Mouse (Mus musculus) forebrain, postnatal 0 days (tissue): ENCODE measurements around the gene Zfp280b. TPM values are rescaled to one million over a fixed set of nuclear protein-coding genes. Genes with fewer than 3 reads are reported as not detected.

Experiments
- ATAC-seq: fragments of 200-750 bp; cut with Nextera tagmentation; 2 replicates; pipeline ENCODE4 v1.8.0; 2017; ENCODE audit warnings: mild to moderate bottlenecking, moderate library complexity
- DNase-seq: peaks from one replicate; pipeline ENCODE4 v3.0.0-alpha.2; 2015
- H3K27ac ChIP-seq: fragments of 300-500 bp; sonication (generic); 2 replicates; pipeline ENCODE4 v1.5.1; 2014; ENCODE audit warnings: low read depth, mild to moderate bottlenecking, antibody characterized with exemption, low read length, moderate library complexity, mixed read lengths
- H3K27me3 ChIP-seq: fragments of 300-500 bp; sonication (generic); 2 replicates; pipeline ENCODE4 v1.6.1; 2014; ENCODE audit warnings: mild to moderate bottlenecking, low read length, mixed read lengths; ENCODE audit not compliant: insufficient read depth
- H3K36me3 ChIP-seq: fragments of 300-500 bp; sonication (generic); 2 replicates; pipeline ENCODE4 v1.6.1; 2014; ENCODE audit warnings: mild to moderate bottlenecking, moderate library complexity; ENCODE audit not compliant: insufficient read depth
- H3K4me1 ChIP-seq: fragments of 300-500 bp; sonication (generic); 2 replicates; pipeline ENCODE4 v1.6.1; 2014; ENCODE audit warnings: antibody characterized with exemption; ENCODE audit not compliant: insufficient read depth
- H3K4me2 ChIP-seq: fragments of 300-500 bp; sonication (generic); 2 replicates; pipeline ENCODE4 v1.6.1; 2014; ENCODE audit warnings: low read depth, mild to moderate bottlenecking, moderate library complexity
- H3K4me3 ChIP-seq: fragments of 300-500 bp; sonication (generic); 2 replicates; pipeline ENCODE4 v1.5.1; 2014; ENCODE audit warnings: low read depth, low read length, mixed read lengths
- H3K9ac ChIP-seq: fragments of 300-500 bp; sonication (generic); 2 replicates; pipeline ENCODE4 v1.6.1; 2014; ENCODE audit warnings: mild to moderate bottlenecking
- H3K9me3 ChIP-seq: fragments of 300-500 bp; sonication (generic); 2 replicates; pipeline ENCODE4 v1.6.1; 2016; ENCODE audit warnings: low read length
- CTCF ChIP-seq: sonication (generic); IDR thresholded peaks from 2 replicates; pipeline ENCODE4 v1.5.1; 2016; ENCODE audit warnings: antibody characterized with exemption, control low read depth, low read depth
- WGBS: fragments of 180-500 bp; shearing (Covaris S2); extraction: QIAGEN DNeasy Blood & Tissue Kit; methylation state at CpG from one replicate; pipeline ENCODE4 v1.1.7; 2014; 5-methylcytosine and 5-hydroxymethylcytosine counted together
- polyA plus RNA-seq: library from polyadenylated mRNA; unstranded; fragments of >200 nt; fragmentation: Nextera tagmentation; extraction: Ambion mirVana; gene quantifications from 2 replicates; pipeline ENCODE4 v1.2.1, GENCODE M21; 2015
- total RNA-seq: library from RNA; depleted of rRNA; stranded (reverse); fragments of >200 nt; gene quantifications from 2 replicates; pipeline ENCODE4 v1.2.3, GENCODE M21; 2014

The Zfp280b gene
- total and polyA plus RNA-seq, 2 experiments from 2014 or later = 7.9 to 9.0 TPM

DNA sequence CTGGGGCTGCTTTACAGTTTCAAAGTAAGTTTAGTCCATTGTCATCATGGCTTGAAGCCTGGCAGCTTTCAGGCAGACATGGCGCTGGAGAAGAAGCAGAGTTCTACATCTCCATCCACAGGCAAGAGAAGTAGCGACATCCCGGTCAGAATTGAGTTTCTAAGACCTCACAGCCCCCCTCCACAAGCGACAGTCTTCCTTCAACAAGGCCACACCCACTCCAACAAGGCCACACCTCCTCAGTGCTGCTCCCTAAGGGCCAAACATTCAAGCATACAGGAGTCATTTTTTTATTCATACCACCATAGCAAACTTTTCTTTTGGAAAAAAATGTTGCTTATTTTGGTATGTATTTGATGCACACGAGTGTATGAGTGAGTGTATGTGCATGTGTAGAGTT lies 2.0 kb upstream of the Zfp280b start:
- no peak overlapping the region for H3K4me3 ChIP-seq
- no peaks in the 10 kb centered on the region for H3K27me3 ChIP-seq
- no peaks in the 10 kb centered on the region for H3K9me3 ChIP-seq
- no peak overlapping the region for H3K4me2 ChIP-seq
- ATAC-seq (no peak), DNase-seq (no peak)
- no peak overlapping the region for H3K27ac ChIP-seq
- 57% methylated on average over 5 of the region's 5 CpGs for WGBS
- H3K36me3 ChIP-seq = no peaks in the 10 kb centered on the region
- H3K9ac ChIP-seq = no peak overlapping the region
- no peak for TF ChIP-seq CTCF
- peaks cover 8% of the 10 kb centered on the region; the same call in 1 of the 2 replicates for H3K4me1 ChIP-seq

GRCm38 (mm10) chr10:76031511-76032401 lies 694 bp upstream of the Zfp280b start:
- WGBS = 47% methylated on average over 14 of the region's 14 CpGs
- Histone ChIP-seq H3K4me2 (peak overlapping the region; percentile 82), H3K4me3 (peak overlapping the region; percentile 69), H3K9ac (peak overlapping the region; percentile 91), H3K4me1 (peaks cover 8% of the 10 kb centered on the region; the same call in 1 of the 2 replicates), H3K27me3 (no peaks in the 10 kb centered on the region), H3K36me3 (0 out of 2 replicates have a peak, but pooled peaks cover under 1% of the 10 kb centered on the region), H3K27ac (peak overlapping the region; percentile 55), H3K9me3 (no peaks in the 10 kb centered on the region)
- ATAC-seq (peak; percentile 71), DNase-seq (no peak)
- TF ChIP-seq CTCF = no peak

DNA sequence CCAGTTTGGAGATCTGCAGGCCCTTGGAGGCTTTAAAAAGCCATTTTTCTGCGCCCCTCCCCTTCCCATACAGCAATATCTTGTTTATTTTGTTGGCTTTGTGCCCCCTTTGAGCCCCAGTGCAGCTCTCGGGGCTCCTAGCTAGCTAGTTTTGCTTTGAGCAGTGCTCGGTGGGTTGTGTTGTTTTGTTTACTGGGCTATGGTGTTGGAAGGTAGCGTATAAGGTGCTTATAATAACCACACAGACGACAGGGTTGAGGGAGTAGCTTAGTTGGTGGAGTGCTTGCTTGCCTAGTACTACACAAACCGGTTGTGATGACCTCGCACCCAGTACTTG lies 637 bp downstream of the Zfp280b start:
- Histone ChIP-seq H3K9ac (peak overlapping the region; percentile 91), H3K4me2 (peak overlapping the region; percentile 82), H3K36me3 (peaks cover 9% of the 10 kb centered on the region), H3K4me1 (peaks cover 8% of the 10 kb centered on the region; the same call in 1 of the 2 replicates), H3K9me3 (no peaks in the 10 kb centered on the region), H3K27me3 (no peaks in the 10 kb centered on the region), H3K27ac (peak overlapping the region; percentile 73; the same call in 1 of the 2 replicates), H3K4me3 (peak overlapping the region; percentile 69)
- ATAC-seq (no peak), DNase-seq (no peak)
- 20% methylated on average over 7 of the region's 7 CpGs for WGBS
- TF ChIP-seq CTCF = no peak

DNA sequence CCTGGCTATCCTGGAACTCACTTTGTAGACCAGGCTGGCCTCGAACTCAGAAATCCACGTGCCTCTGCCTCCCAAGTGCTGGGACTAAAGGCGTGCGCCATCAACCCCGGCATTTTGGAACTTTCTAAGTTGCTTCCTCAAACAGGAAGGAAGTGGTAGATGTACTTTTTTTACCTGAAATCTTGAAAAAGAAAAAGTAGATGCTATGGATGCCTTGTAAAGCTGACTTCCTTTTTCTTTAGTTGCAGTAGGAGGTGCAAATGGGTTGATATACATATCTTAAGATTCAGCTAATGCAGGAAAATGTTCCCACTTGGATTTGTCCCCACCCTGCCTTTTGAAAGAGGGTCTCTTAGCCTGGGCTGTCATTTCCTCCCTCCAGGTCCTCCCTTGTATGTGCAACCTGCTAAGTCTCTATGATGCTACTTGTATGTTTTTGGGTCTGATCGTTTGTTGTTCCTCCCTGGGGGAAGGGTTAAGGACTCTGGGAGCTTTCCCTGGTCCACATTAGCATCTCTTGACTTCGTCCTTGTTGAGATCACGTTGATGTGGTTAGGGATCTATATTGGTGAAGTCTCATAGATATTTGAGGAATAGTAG lies 1.7 kb downstream of the Zfp280b start:
- Histone ChIP-seq H3K36me3 (peaks cover 19% of the 10 kb centered on the region), H3K27me3 (no peaks in the 10 kb centered on the region), H3K4me2 (no peak overlapping the region), H3K9me3 (no peaks in the 10 kb centered on the region), H3K4me1 (peaks cover 8% of the 10 kb centered on the region; the same call in 1 of the 2 replicates), H3K9ac (no peak overlapping the region), H3K27ac (no peak overlapping the region), H3K4me3 (no peak overlapping the region)
- no peak for DNase-seq
- ATAC-seq = no peak
- TF ChIP-seq CTCF = no peak
- WGBS = 96% methylated on average over 8 of the region's 8 CpGs

- H3K36me3 ChIP-seq = peaks cover 31% of the 10 kb centered on the region
- no peak for DNase-seq
- no peak overlapping the region for H3K9ac ChIP-seq
- TF ChIP-seq CTCF = no peak
- no peaks in the 10 kb centered on the region for H3K27me3 ChIP-seq
- no peak overlapping the region for H3K4me2 ChIP-seq
- peaks cover 8% of the 10 kb centered on the region; the same call in 1 of the 2 replicates for H3K4me1 ChIP-seq
- H3K4me3 ChIP-seq = no peak overlapping the region
- H3K9me3 ChIP-seq = no peaks in the 10 kb centered on the region
- H3K27ac ChIP-seq = no peak overlapping the region
- ATAC-seq = no peak
Observed at GRCm38 (mm10) chr10:76035277-76035676, 2.8 kb downstream of the Zfp280b start.

- no peak for TF ChIP-seq CTCF
- Histone ChIP-seq H3K9ac (no peak overlapping the region), H3K4me3 (no peak overlapping the region), H3K27me3 (no peaks in the 10 kb centered on the region), H3K27ac (no peak overlapping the region), H3K4me1 (peaks cover 8% of the 10 kb centered on the region; the same call in 1 of the 2 replicates), H3K4me2 (no peak overlapping the region), H3K9me3 (no peaks in the 10 kb centered on the region), H3K36me3 (peaks cover 40% of the 10 kb centered on the region)
- DNase-seq (no peak), ATAC-seq (no peak)
- WGBS = 96% methylated on average over 5 of the region's 5 CpGs
Observed at GRCm38 (mm10) chr10:76036962-76037361, 4.5 kb downstream of the Zfp280b start.

GRCm38 (mm10) chr10:76045343-76045742 lies 12.9 kb downstream of the Zfp280b start:
- Histone ChIP-seq H3K4me3 (no peak overlapping the region), H3K9me3 (no peaks in the 10 kb centered on the region), H3K4me1 (no peaks in the 10 kb centered on the region), H3K27ac (no peak overlapping the region), H3K9ac (no peak overlapping the region), H3K27me3 (no peaks in the 10 kb centered on the region), H3K36me3 (peaks cover 14% of the 10 kb centered on the region; the same call in 1 of the 2 replicates), H3K4me2 (no peak overlapping the region)
- ATAC-seq (no peak), DNase-seq (no peak)
- 46% methylated on average over 5 of the region's 5 CpGs for WGBS
- no peak for TF ChIP-seq CTCF
